Mouse (Mus musculus): ENCODE data around the gene Nmral1.
"Not testable (repeated sequence)": the region's sequence is repeated elsewhere in the genome, so short reads cannot be mapped to it uniquely, and the experiment has no call there.

Gene Nmral1

DNA sequence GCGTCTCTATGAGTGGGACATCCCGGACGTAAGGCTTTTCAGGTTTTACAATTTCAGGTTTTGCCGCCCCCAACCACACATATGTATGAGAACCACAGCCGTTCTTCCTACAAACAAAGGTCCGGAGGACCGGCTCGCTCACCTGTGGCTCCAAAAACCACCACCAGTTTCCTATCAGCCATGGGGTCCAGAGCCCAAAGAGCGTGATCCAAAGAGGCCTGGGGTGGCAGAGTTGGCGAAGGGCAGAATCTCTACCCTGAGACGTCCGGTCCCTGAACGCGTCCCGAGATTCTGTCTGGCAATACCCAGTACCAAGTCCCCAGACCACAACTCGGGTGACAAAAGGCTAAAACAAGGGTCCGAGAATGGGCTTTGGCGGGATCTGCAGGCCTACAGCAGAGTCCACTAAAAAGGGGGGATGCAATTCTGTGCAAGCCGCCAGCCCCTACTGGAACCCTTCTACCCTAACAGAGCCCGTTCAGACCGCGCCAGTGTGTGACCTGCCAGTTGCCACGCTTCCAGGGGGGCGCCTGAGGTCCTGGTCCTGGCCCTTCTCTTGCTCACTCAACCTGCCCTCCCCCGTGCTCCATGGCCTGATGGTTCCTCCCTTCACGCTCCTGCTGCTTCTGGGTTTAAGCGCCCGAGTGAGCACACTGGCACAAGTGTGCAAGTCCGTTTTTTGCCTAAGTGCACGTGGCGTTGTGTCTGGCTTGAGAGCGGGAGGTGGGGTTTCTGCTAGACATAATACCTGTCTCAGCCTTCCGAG, at the start of gene Nmral1:
TSS of gene Nmral1 (minus strand) at position 604 of the 766 bp plus-strand sequence.
- peak; percentile 58 to 63 for DNase-seq

DNA sequence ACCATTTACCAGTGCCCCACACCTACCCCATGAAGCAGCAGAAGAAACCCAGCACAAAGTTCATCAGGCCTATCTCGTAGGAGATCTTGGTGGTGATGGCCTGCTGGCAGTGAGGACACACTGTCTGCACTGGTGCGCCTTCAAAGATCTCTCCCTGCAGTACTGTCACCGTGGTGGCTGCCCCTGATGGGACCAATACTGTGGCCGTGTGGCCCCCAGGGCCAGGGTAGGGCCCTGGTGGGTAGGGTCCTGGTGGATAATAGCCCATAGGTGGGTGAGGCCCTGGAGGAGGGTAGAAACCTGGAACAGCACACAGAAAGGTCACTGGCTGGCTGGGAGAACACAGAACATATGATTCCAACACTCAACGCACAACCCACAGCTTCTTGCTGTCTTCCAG, 49.6 kb upstream of the Nmral1 start:
- no peak for DNase-seq

DNA sequence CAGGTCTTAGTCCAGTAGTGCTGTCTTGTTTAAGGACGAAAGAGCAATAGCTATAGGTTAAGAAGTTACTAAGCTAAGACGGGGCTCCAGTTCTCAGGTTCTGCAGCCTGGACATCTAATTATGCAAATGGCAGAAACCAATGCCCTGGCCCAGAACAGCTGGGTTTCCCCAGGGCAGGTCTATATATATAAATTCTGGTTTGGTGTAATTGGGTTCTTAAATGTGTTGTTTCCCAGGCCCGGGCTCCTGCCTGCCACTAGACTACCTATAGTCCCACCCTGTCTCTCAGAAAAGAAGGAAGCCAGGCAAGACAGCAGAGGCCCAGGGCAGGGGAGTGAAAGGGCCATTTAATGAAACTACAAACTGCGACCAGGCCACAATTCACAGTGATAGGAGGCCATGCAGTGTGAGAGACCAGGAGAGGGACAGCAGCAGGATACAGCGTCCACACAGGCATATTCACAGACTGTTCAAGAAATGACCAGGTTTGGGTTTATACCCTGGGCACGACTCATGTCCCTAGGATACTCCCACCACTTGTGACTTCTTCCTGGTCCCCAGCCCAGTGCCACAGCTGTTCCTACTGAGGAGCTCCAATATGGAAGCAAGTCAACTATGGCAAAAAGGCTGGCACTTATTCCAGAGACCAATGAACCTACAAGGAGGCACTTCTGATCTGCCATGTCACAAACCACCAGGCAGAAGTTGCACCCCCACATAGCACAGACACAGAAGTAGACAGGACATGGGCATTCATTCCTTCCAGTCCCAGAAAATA, 48.0 kb upstream of the Nmral1 start:
- DNase-seq = no peak

DNA sequence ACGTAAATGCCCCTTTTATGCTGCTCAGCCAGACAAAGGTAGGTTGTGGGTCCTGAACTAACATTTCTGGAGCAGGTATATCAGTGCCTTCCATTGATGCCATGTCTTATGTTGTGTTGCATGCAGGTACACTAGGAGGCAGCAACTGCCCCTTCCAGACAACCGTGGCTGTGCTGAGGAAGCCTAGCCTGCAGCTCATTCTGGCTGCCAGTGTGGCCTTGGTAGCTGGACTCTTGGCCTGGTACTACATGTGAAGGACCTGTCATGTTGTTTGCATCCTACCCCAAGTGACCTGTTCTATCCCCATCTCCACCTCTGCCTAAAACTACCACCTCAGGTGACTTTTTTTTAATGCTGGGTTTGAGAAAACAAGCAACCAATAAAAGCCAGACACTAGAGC, 46.7 kb upstream of the Nmral1 start:
- no peak for DNase-seq

DNA sequence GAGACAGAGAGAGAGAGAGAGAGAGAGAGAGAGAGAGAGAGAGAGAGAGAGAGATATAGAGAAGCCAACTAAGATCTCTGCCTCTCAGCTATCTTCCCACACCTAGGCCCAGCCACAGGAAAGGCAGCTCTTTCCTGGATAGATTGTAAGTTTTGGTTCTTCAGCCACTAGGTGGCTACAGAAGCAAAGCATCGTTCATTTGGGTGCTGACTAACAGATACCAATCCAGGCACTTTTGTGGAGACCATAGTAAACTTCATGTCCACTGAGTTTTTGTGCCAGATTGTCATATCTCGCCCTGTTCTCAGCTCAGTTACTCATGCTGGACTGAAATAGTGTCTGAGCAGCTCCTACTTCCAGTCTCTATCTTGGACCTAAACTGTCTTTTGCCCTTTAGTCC, 44.1 kb upstream of the Nmral1 start:
- DNase-seq = peak in 1 of 2 experiments; percentile 44

DNA sequence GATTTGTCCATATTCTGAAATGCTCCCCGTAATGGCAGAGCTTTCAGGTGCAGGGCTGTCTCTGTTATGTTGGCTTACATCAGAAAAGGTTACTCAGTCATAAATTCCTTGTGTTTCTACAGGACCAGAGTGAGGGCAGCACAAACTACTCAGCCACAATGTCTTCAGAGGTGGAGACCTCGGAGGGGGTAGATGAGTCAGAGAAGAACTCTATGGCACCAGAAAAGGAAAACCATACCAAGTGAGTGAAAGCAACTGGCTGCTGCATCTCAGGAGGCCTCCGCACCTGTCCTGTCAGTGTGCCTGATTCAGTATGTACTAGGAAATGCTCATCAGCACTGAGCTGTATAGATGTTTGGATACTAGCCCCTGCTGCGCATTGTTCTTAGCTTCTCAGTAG, 43.3 kb upstream of the Nmral1 start:
- no peak for DNase-seq

DNA sequence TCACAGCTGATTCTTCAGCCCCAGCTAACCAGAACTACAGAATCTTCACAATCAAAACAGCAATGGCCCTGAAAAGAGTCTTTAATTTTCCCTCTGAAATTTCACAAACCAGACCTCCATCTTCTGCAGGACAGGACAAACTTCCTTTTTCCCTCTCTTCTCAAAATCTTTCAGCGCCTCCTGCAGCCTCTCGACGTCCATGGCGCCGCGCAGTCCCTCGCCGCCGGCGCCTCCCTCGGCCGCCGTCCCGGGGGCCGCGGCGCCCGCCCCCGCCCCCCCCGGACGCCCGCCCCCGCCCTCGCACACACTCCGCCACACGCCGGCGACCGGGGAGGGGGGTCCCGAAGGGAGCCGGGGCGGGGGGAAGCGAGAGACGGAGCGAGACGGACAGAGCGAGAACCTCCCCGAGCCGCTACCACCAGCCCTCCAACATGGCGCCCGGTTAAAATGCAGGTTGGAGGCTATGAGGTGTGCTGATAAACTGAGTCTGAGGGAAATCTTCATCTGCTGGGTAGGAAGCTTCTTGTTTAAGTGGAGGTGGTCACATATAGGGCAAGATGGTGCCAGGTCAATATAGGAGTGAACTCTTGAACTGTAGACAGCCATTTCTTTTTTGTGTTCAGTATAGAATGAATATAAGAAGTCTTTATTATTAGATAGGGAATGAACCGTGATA, 37.6 kb upstream of the Nmral1 start:
- not testable (repeated sequence) for DNase-seq

DNA sequence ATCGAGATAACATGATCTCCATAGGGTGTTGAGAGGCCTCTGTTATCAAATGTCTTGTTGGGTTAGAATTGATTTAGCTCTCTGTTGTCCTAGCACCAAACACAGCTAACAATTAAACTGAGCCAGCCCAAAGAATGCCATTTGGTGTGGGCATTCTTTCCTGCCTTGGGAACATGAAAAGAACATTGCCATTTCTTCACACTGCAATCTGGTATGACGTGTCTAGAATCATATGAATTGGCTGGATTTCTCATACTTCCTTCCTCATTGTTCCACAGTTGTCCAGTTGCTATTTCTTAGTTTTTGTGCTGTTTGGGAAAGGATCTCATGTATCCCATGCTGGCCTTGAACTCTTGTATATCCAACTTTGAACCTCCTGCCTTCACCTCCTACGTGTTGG, 34.9 kb upstream of the Nmral1 start:
- no peak for DNase-seq

DNA sequence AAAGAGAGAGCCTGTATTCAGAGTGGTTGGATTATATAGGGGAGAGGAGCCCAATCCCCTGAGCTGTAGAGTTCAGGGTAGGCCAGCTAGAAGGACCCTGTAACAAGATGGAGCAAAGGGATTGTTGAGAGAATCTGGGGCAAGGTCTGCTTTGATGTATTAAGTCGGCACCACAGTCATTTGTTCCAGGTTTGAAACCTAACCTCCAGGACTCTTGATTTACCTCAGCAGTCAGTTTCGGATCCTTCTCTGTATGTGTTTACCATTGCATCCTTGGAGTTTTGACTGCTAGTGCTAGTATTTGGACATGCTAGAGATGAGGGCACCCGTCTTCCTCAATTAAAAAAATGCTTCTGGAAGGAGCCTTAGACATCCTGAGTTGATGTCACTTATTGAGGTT, 33.0 kb upstream of the Nmral1 start:
- DNase-seq = no peak

DNA sequence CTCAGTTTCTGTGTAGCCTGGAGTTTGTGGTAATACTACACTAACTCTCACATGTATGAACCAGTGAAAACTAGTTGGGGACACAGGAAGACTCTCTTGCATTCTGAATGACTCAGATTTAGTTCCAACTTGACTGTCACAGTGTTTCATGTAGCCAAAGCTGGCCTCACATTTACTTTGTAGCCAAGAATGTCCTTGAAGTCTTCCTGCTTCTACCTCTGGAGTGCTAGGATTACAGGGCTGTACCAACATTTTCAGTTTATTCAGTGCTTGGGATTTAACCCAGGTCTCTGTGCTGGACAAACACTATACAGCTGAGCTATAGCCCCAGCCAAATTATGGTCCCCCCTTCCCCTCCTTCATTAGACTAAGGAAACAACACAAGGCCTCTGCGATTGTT, 23.0 kb upstream of the Nmral1 start:
- DNase-seq = peak in 1 of 2 experiments; percentile 38

DNA sequence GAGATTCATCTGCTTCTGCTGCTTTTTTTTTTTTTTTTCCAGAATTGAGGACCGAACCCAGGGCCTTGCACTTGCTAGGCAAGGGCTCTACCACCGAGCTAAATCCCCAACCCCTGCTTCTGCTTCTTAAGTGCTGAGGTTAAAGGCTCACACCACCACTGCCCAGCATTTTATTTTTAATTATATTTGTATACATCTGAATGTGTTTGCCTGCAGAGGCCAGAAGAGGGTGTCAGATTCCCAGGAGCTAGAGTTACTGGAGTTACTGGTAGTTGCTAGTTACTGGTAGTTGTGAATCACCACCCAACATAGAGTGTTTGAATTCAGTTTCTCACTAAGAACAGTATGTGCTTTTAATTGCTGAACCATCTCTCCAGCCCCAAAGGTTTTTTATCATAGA, 20.8 kb upstream of the Nmral1 start:
- DNase-seq = peak in 1 of 2 experiments; percentile 33

DNA sequence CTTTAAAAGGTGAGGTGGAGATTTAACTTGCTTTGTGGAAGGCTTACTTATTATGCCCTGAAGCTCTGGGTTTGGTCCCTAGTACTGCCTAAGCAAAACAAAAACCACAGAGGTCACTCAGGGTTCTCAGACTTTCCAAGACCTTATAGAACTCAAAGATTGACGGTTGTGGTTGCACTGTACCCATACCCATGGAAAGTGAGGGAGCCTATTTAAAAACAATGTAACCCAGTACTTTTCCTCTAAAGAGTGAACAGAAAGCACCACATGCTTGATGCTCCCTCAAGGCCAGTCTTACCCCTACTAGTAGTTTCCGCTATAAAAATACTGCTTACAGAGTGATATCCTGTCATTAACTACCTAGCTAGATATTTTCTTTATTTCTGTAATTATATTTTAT, 17.1 kb upstream of the Nmral1 start:
- DNase-seq = no peak

DNA sequence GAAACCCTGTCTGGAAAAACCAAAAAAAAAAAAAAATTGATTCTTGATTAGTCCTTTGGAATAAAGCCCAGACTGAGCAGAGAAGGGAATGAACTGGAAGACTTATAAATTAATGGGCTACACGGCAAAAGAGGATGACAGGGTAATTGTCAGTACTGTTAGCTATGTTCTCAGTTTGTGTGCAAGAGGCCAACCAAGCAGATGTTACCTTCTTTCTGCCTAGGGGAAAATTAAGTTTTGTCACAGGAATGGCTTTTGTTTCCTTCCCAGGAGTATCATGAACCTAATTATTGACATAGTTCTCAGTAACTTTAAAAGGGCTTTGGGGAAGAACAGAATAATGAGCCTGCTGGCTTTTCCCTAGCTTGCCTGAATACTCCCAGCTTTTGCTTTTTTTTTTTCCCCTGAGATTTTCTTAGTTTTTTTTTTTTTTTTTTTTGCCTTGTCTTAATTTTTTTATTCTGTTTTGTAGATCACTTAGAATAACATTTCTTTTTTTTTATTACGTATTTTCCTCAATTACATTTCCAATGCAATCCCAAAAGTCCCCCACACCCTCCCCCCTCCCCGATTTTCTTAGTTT, 11.7 kb upstream of the Nmral1 start:
- DNase-seq = no peak

DNA sequence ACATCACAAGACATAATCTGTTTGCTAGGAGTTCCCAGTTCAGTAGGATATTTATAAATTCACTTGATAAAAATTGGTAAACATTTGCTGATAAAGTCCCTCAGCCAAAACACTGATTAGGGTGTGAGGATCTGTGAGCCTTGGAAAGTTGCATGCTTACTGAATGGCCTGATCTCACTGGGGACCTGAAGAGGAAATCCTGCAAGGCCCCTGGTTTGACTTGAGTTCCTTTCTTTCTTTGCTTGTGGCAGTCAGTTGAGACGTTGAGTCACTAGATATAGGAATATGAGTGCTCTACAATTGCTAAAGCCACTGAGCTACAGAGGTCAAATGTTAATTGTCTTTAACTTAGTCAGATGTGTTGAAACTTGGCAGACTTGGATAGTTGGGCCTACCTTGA, 8.8 kb upstream of the Nmral1 start:
- no peak for DNase-seq

DNA sequence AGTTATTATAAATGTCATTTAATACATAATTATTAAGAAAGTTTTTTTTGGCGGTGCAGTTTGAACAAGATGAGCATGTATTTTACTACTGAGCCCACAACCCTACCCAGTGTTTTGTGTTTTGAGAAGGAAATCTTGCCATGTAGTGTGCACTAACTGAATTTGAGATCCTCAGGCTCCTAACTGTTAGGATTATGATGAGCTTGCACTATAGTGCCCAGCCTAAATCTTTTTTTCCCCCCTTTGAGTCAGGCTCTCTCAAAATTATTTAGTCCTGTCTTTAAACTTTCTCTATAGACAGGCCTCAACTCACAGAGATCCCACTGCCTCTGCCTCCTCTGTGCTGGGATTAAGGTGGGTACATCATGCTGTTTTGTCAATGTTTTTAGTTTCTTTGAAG, 8.4 kb upstream of the Nmral1 start:
- no peak for DNase-seq

DNA sequence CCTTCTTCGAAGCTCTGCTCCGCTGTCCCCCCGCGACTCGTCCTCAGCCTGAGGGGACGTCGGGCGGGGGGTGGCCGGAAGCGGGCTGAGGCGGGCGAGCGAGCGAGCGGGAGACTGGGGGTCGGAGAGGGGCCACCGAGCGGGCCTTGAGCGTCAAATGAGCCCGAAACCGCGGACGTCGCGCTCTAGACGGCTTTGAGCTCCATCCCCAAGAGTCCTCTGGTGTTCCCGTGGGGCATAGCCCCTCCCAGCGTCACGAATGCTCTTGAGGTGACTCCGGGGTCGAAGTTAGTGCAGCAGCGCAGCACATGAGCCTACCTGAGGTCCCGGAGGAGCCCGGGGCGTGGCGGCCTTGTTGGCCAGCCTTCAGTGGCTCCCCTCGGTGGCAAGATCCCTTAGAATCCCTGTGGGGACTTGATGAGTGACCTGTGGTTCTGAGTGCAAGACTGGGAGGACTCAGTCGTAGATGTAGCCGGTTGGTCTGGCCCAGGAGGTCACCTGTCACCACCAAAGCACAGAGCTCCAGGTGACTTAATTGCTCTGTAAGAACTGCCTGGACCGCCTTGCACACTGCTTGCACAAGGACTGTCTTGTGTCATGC, 7.5 kb upstream of the Nmral1 start:
- DNase-seq = peak; percentile 58 to 59

DNA sequence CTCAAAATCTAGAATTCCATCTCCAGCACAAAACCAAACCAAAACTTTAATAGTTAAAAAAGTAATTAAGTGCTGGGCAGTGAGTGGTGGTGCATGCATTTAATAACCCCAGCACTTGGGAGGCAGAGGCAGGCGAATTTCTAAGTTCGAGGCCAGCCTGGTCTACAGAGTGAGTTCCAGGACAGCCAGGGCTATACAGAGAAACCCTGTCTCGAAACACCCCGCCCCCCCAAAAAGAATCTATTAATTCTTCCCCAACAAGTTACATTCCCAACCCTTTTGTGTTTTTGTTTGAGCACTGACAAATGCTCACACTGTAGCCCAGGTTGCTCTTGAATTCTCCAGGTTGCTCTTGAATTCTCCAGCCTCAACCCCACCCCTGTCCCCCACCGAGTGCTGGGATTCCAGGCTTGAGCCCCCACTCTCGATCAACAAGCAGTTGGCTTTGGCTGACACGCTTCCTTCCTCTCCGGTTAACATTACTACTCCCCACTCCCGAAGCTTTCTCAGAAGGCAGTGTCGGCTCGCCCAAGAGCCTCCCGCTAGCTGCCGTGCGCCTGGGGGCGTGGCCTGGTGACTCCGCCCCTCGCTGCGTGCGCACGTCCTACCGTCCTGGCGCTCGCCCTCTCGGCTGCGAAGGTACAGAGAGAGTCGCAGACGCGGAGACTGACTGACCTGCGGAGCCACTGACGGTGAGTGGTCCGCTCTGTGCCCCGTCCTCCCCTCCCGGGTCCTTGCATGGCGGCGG, 6.8 kb upstream of the Nmral1 start, which contains the start of gene Hmox2:
TSS of gene Hmox2 (plus strand) at position 582 of the 748 bp plus-strand sequence.
- peak; percentile 95 for DNase-seq

DNA sequence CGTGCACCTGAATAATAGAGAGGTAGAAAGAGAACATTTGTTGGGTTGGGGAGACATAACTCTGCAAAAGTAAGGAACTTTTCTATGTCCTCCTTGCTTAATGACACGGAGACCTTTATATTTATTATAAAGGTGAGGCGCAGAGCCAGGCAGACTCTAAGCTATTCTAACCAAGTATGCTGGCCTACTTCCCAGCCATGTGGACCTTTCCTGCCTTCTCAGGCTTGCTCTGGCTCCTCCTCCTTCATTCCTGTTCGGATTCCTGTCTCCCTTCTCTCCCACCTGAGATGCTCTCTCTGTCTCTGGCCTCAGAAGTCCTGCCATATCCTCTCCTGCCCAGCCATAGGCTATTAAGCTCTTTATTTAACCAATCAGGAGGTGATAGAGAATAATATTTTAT, 6.1 kb upstream of the Nmral1 start:
- DNase-seq = no peak

DNA sequence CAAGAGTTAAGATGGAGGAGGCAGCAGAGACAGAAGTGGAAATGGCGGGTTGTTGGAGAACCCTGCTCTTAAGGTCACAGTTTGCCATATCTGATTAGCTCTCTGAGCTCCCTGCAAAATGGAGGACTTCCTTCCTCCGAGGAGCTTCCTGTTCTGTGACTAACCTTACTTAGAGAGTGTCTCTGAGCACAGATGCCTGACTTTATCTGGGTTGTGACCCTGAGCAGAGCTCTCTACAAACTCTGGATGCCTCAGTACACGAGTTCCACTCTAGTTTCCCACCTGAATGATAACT, 3.7 kb upstream of the Nmral1 start:
- no peak for DNase-seq

DNA sequence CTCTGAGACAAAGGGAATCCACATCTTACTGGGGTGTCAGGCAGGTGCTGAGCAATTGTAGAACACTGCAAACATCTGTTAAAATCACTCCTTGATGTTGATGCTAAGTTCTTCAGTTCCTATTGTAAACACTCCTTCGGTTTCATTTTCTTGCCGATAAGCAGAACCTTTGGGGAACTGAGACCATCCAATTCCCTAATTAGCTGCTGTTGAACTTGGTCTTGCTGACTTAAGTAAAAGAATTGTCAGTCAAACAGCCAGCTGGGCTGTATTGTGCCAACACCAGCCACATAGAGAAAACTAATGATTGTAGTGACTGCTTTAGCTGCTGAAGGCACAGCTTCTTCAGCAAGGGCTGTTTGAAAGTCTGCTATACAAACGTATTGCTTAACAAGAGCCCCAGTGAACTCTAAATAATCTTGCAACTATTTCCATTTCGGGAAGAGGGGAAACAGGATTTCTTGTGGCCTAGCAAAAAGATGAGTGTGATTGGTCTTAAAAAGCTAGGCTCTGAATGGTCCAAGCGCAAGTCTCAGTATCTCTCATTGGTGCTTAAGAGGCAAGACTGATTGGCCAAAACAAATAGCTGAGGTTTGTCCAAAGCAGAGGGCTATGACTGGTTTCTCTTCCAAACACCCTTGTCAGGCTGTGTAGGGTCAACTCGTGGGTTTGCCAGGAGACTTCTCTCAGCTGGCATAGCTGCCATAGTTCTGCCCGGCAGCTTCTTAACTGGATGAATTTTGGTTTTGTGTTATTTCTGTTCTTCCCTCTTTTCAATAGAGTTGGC, 3.2 kb upstream of the Nmral1 start:
- DNase-seq = peak in 1 of 2 experiments; percentile 23

DNA sequence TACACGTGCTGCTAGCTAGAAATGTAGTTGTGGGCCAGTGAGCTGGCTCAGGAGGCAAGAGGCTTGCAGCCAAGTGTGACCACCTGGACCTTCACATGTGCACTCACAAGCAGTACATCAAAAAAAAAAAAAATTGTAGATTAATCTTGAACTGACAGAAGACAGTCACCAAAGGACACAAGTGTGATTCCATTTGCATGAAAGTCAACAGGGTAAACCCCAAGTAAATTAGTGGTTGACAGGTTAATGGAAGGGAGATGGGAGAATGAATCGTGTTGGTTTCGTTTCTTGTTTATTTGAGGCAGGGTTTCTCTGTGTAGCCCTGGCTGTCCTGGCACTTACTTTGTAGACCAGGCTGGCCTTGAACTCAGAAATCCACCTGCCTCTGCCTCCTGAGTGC, 1.3 kb downstream of the Nmral1 start:
- no peak for DNase-seq
